ENCODE assay signal across 13 mouse cellular contexts in the genomic region with DNA sequence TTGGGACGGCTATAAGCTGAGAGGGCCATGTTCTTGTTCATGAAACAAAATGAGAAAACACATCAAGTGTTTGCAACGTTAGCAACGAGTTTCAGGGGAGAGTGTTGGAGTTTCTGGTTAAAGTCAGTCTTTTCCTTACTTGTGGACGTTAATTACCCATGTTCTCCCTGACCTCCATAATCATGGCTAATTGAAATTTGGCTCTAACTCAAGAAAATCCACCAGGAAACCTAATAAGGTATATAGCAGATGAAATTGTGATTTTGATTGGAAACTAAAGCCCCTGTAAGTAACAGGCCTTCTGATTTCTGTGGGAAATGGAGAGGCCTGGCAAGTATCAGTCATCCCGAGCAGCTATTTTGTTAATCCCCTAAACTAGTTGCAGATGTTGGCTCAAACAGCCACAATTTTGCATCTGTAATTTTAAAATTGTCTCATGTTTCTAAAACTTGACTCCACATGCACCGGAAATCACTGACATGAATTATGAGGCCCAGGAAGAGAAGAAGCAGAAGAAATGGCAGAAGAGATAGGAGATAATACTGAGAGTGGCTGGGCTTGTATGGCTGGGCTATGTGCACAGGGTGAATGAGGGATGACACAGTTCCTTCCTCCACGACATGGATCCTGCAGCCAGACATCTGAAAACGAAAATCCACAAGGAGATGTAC.
DNase-seq lines count a peak whose midpoint lies in the region; ATAC-seq and TF ChIP-seq lines count a peak whose summit lies in the region.
"Had no signal": no experiment of that assay in that cellular context is flagged by ENCODE, and none has a peak within 500 bp of the region (broad histone marks: within the 10 kb centered on the region; RNA-seq: fewer than 3 reads in every experiment).

No protein-coding gene starts in this region.

- H3K27ac ChIP-seq in heart, embryonic 13.5 days (replicated peaks), result 0 out of 2 replicates have a peak overlapping the region, but pooled peaks have one; percentile 9
- peak overlapping the region; percentile 90 for H3K27ac ChIP-seq in embryonic fibroblast, embryonic 13.5 days (ENCODE audit: insufficient read depth, low read length)
- H3K27ac ChIP-seq in limb, embryonic 15.5 days, result peak overlapping the region; percentile 73
- H3K27ac ChIP-seq: liver, embryonic 14.5 days had no signal

- WGBS in heart, embryonic 13.5 days, result 62% methylated on average over 8 of the region's 8 CpGs
- 18% methylated on average over 8 of the region's 8 CpGs for WGBS in limb, embryonic 15.5 days

- TF ChIP-seq POLR2A in embryonic fibroblast, embryonic 13.5 days (IDR thresholded peaks at IDR 0.05; ENCODE audit: low read depth, low read length), result no peak

- ATAC-seq in heart, embryonic 13.5 days (ENCODE audit: extremely low read depth, insufficient number of reproducible peaks, low FRiP score, low TSS enrichment), result no peak
- ATAC-seq in limb, embryonic 15.5 days (ENCODE audit: insufficient number of reproducible peaks, low FRiP score, low TSS enrichment, low read depth), result no peak
- ATAC-seq: inflammation-experienced regulatory T-cells, adult 6 months had no signal

- H3K36me3 ChIP-seq in heart, embryonic 13.5 days, result no peaks in the 10 kb centered on the region
- no peaks in the 10 kb centered on the region for H3K36me3 ChIP-seq in limb, embryonic 15.5 days

- no peaks in the 10 kb centered on the region for H3K27me3 ChIP-seq in heart, embryonic 13.5 days (replicated peaks)
- H3K27me3 ChIP-seq in limb, embryonic 15.5 days, result no peaks in the 10 kb centered on the region
- H3K27me3 ChIP-seq: CH12.LX had no signal

- no peak for DNase-seq in heart, postnatal 36 days
- peak; percentile 80 for DNase-seq in NIH3T3 (ENCODE audit: low read depth)
- DNase-seq in cerebellum, postnatal 14 days, result no peak
- DNase-seq in left cerebral cortex, postnatal 25 days (ENCODE audit: low spot score in 2 of 2), result no peak
- DNase-seq in thymus, postnatal 36 days, result no peak
- DNase-seq: cerebellum, postnatal 25 days; gastrocnemius, postnatal 14 days had no signal

- TF ChIP-seq CTCF in embryonic fibroblast, embryonic 13.5 days (IDR thresholded peaks at IDR 0.05; ENCODE audit: borderline replicate concordance, insufficient read depth, low read length), result no peak

- H3K9me3 ChIP-seq in heart, embryonic 13.5 days, result no peaks in the 10 kb centered on the region
- H3K9me3 ChIP-seq in limb, embryonic 15.5 days, result no peaks in the 10 kb centered on the region

- peaks cover 5% of the 10 kb centered on the region; the same call in 1 of the 2 replicates for H3K4me1 ChIP-seq in heart, embryonic 13.5 days
- peaks cover 9% of the 10 kb centered on the region; the same call in 1 of the 2 replicates for H3K4me1 ChIP-seq in embryonic fibroblast, embryonic 13.5 days (ENCODE audit: control insufficient read depth, insufficient read depth, low read length)
- peaks cover 13% of the 10 kb centered on the region for H3K4me1 ChIP-seq in limb, embryonic 15.5 days

- H3K9ac ChIP-seq in heart, embryonic 13.5 days, result no peak overlapping the region
- no peak overlapping the region for H3K9ac ChIP-seq in limb, embryonic 15.5 days
- H3K9ac ChIP-seq: liver, embryonic 14.5 days had no signal

- intact Hi-C loops in heart, postnatal 36 days (cut with DNase I), result no loop called here
- intact Hi-C loops in left cerebral cortex, postnatal 25 days (cut with DNase I), result no loop called here

- H3K4me2 ChIP-seq in heart, embryonic 13.5 days, result no peak overlapping the region
- no peak overlapping the region for H3K4me2 ChIP-seq in limb, embryonic 15.5 days

- no peak overlapping the region for H3K4me3 ChIP-seq in heart, embryonic 13.5 days
- H3K4me3 ChIP-seq in embryonic fibroblast, embryonic 13.5 days (ENCODE audit: insufficient read depth, low read length), result no peak overlapping the region
- no peak overlapping the region for H3K4me3 ChIP-seq in limb, embryonic 15.5 days

Comparison
In these comparisons a context has a peak if more than half of its experiments do, and no peak if none do; other contexts are left out.
1. H3K27ac ChIP-seq: peak in every context shown above with its lines; median percentile 90 in embryonic fibroblast, embryonic 13.5 days; 73 in limb, embryonic 15.5 days; 9 in heart, embryonic 13.5 days.